Mouse (Mus musculus) midbrain, embryonic 12.5 days (tissue): ENCODE results near the gene Aen. TPM values are rescaled to one million over a fixed set of nuclear protein-coding genes. Genes with fewer than 3 reads are reported as not detected.
A peak's percentile ranks its signal among the peaks of the same experiment; 100 is the strongest.

Experiments used
- ATAC-seq: fragments of 200-750 bp; cut with Nextera tagmentation; 2 replicates; pipeline ENCODE4 v1.8.0; 2017; ENCODE audit warnings: low read depth, moderate TSS enrichment, moderate library complexity; ENCODE audit not compliant: low FRiP score
- H3K27ac ChIP-seq: fragments of 300-500 bp; sonication (generic); replicated peaks from 2 replicates; pipeline ENCODE4 v1.5.1; 2016; ENCODE audit warnings: mild to moderate bottlenecking
- H3K27me3 ChIP-seq: fragments of 300-500 bp; sonication (generic); 2 replicates; pipeline ENCODE4 v1.6.1; 2016; ENCODE audit warnings: mild to moderate bottlenecking
- H3K36me3 ChIP-seq: fragments of 300-500 bp; sonication (generic); 2 replicates; pipeline ENCODE4 v1.6.1; 2016
- H3K4me1 ChIP-seq: fragments of 300-500 bp; sonication (generic); 2 replicates; pipeline ENCODE4 v1.6.1; 2016
- H3K4me2 ChIP-seq: fragments of 300-500 bp; sonication (generic); replicated peaks from 2 replicates; pipeline ENCODE4 v1.6.1; 2016; ENCODE audit warnings: mild to moderate bottlenecking, moderate library complexity
- H3K4me3 ChIP-seq: fragments of 300-500 bp; sonication (generic); 2 replicates; pipeline ENCODE4 v1.5.1; 2016; ENCODE audit warnings: mild to moderate bottlenecking
- H3K9ac ChIP-seq: fragments of 300-500 bp; sonication (generic); replicated peaks from 2 replicates; pipeline ENCODE4 v1.6.1; 2016; ENCODE audit warnings: mild to moderate bottlenecking, moderate library complexity
- H3K9me3 ChIP-seq: fragments of 300-500 bp; sonication (generic); 2 replicates; pipeline ENCODE4 v1.6.1; 2016; ENCODE audit warnings: mild to moderate bottlenecking
- WGBS: fragments of 180-500 bp; shearing (Covaris S2); methylation state at CpG from one replicate; pipeline ENCODE4 v1.1.7; 2016; 5-methylcytosine and 5-hydroxymethylcytosine counted together
- polyA plus RNA-seq: library from polyadenylated mRNA; unstranded; fragments of >200 nt; fragmentation: Nextera tagmentation; extraction: Ambion mirVana; gene quantifications from 2 replicates; pipeline ENCODE4 v1.2.1, GENCODE M21; 2016

The Aen gene
- polyA plus RNA-seq, 1 experiment from 2014 or later: 50.1 TPM

GRCm38 (mm10) chr7:78897567-78897966, 1.9 kb downstream of the Aen start:
- ATAC-seq: no peak
- 0 out of 2 replicates have a peak overlapping the region, but pooled peaks have one; percentile 15 for H3K9ac ChIP-seq
- no peak overlapping the region for H3K4me3 ChIP-seq
- no peak overlapping the region for H3K4me2 ChIP-seq
- H3K4me1 ChIP-seq: peaks cover 19% of the 10 kb centered on the region
- H3K27ac ChIP-seq: no peak overlapping the region
- no peaks in the 10 kb centered on the region for H3K9me3 ChIP-seq
- 96% methylated on average over 3 of the region's 3 CpGs for WGBS
- peaks cover 9% of the 10 kb centered on the region for H3K36me3 ChIP-seq
- H3K27me3 ChIP-seq: no peaks in the 10 kb centered on the region; the same call in 1 of the 2 replicates

GRCm38 (mm10) chr7:78903174-78903870, 7.7 kb downstream of the Aen start:
- H3K4me3 ChIP-seq: no peak overlapping the region
- 96% methylated on average over 6 of the region's 6 CpGs for WGBS
- H3K4me2 ChIP-seq: no peak overlapping the region
- no peak for ATAC-seq
- no peak overlapping the region for H3K27ac ChIP-seq
- peaks cover 46% of the 10 kb centered on the region for H3K36me3 ChIP-seq
- no peak overlapping the region for H3K9ac ChIP-seq
- no peaks in the 10 kb centered on the region for H3K4me1 ChIP-seq
- H3K27me3 ChIP-seq: no peaks in the 10 kb centered on the region
- H3K9me3 ChIP-seq: no peaks in the 10 kb centered on the region

- Histone ChIP-seq H3K4me1 (no peaks in the 10 kb centered on the region), H3K4me3 (no peak overlapping the region), H3K27me3 (no peaks in the 10 kb centered on the region), H3K9ac (no peak overlapping the region), H3K36me3 (peaks cover 46% of the 10 kb centered on the region), H3K27ac (no peak overlapping the region), H3K4me2 (no peak overlapping the region), H3K9me3 (no peaks in the 10 kb centered on the region)
- ATAC-seq: no peak
- WGBS: 98% methylated on average over 2 of the region's 2 CpGs
These were observed 8.5 kb downstream of the Aen start for GRCm38 (mm10) chr7:78904175-78904574.

- Histone ChIP-seq H3K36me3 (peaks cover 31% of the 10 kb centered on the region), H3K4me1 (peaks cover 12% of the 10 kb centered on the region), H3K9me3 (no peaks in the 10 kb centered on the region), H3K27ac (0 out of 2 replicates have a peak overlapping the region, but pooled peaks have one; percentile 3), H3K4me3 (no peak overlapping the region), H3K27me3 (peaks cover 12% of the 10 kb centered on the region; the same call in 1 of the 2 replicates), H3K9ac (no peak overlapping the region), H3K4me2 (no peak overlapping the region)
- ATAC-seq: no peak
- 84% methylated on average over 6 of the region's 6 CpGs for WGBS
These were observed 13.4 kb downstream of the Aen start for GRCm38 (mm10) chr7:78909026-78909425.

GRCm38 (mm10) chr7:78910336-78911098, 14.9 kb downstream of the Aen start:
- no peak overlapping the region for H3K4me2 ChIP-seq
- no peak overlapping the region for H3K9ac ChIP-seq
- 0 out of 2 replicates have a peak, but pooled peaks have one; percentile 21 for ATAC-seq
- peaks cover 23% of the 10 kb centered on the region; the same call in 1 of the 2 replicates for H3K27me3 ChIP-seq
- no peak overlapping the region for H3K27ac ChIP-seq
- H3K4me1 ChIP-seq: peaks cover 12% of the 10 kb centered on the region
- no peaks in the 10 kb centered on the region for H3K9me3 ChIP-seq
- peaks cover 16% of the 10 kb centered on the region for H3K36me3 ChIP-seq
- 44% methylated on average over 6 of the region's 6 CpGs for WGBS
- H3K4me3 ChIP-seq: no peak overlapping the region

GRCm38 (mm10) chr7:78911209-78911608, 15.6 kb downstream of the Aen start:
- WGBS: 88% methylated on average over 4 of the region's 4 CpGs
- peaks cover 12% of the 10 kb centered on the region for H3K4me1 ChIP-seq
- ATAC-seq: no peak
- no peaks in the 10 kb centered on the region for H3K9me3 ChIP-seq
- peaks cover 11% of the 10 kb centered on the region for H3K36me3 ChIP-seq
- H3K4me2 ChIP-seq: no peak overlapping the region
- H3K4me3 ChIP-seq: no peak overlapping the region
- no peak overlapping the region for H3K27ac ChIP-seq
- peaks cover 23% of the 10 kb centered on the region; the same call in 1 of the 2 replicates for H3K27me3 ChIP-seq
- H3K9ac ChIP-seq: no peak overlapping the region

GRCm38 (mm10) chr7:78912253-78912973, 16.8 kb downstream of the Aen start:
- Histone ChIP-seq H3K9me3 (no peaks in the 10 kb centered on the region), H3K4me1 (peaks cover 12% of the 10 kb centered on the region), H3K9ac (no peak overlapping the region), H3K36me3 (no peaks in the 10 kb centered on the region), H3K4me3 (peak overlapping the region; percentile 18; the same call in 1 of the 2 replicates), H3K4me2 (peak overlapping the region; percentile 47), H3K27me3 (peaks cover 23% of the 10 kb centered on the region; the same call in 1 of the 2 replicates), H3K27ac (no peak overlapping the region)
- ATAC-seq: peak; percentile 71
- WGBS: 12% methylated on average over 20 of the region's 20 CpGs

GRCm38 (mm10) chr7:78912974-78913474, 17.4 kb downstream of the Aen start, which contains the start of gene Isg20:
Gene Isg20, plus strand, starts transcription at chr7:78913424.
- no peak within 1 kb of the TSS for H3K9ac ChIP-seq
- H3K4me3 ChIP-seq: peak within 1 kb of the TSS; percentile 18; the same call in 1 of the 2 replicates
- peak within 1 kb of the TSS; percentile 47 for H3K4me2 ChIP-seq
- peaks cover 23% of the 10 kb centered on the region; the same call in 1 of the 2 replicates for H3K27me3 ChIP-seq
- H3K9me3 ChIP-seq: no peaks in the 10 kb centered on the region
- no peak within 1 kb of the TSS for H3K27ac ChIP-seq
- H3K4me1 ChIP-seq: peaks cover 12% of the 10 kb centered on the region
- no peak for ATAC-seq
- no peaks in the 10 kb centered on the region for H3K36me3 ChIP-seq
- 55% methylated on average over 5 of the region's 5 CpGs for WGBS

- 85% methylated on average over 19 of the region's 19 CpGs for WGBS
These were observed 18.2 kb downstream of the Aen start for GRCm38 (mm10) chr7:78913649-78914544.

GRCm38 (mm10) chr7:78914545-78914845, 18.8 kb downstream of the Aen start:
- Histone ChIP-seq H3K9me3 (no peaks in the 10 kb centered on the region), H3K36me3 (no peaks in the 10 kb centered on the region), H3K4me3 (no peak overlapping the region), H3K9ac (no peak overlapping the region), H3K27ac (no peak overlapping the region), H3K4me1 (peaks cover 12% of the 10 kb centered on the region), H3K27me3 (peaks cover 23% of the 10 kb centered on the region; the same call in 1 of the 2 replicates), H3K4me2 (no peak overlapping the region)
- ATAC-seq: no peak
- WGBS: 92% methylated on average over 3 of the region's 3 CpGs

More at GRCm38 (mm10) chr7:78913649-78914544, 18.2 kb downstream of the Aen start:
- Histone ChIP-seq H3K9me3 (no peaks in the 10 kb centered on the region), H3K4me2 (no peak overlapping the region), H3K9ac (no peak overlapping the region), H3K4me1 (peaks cover 12% of the 10 kb centered on the region), H3K36me3 (no peaks in the 10 kb centered on the region), H3K27ac (no peak overlapping the region), H3K4me3 (no peak overlapping the region), H3K27me3 (peaks cover 23% of the 10 kb centered on the region; the same call in 1 of the 2 replicates)
- no peak for ATAC-seq
